Mouse (Mus musculus): ENCODE results near the gene Med13l. TPM values are rescaled to one million over a fixed set of nuclear protein-coding genes. Genes with fewer than 3 reads are reported as not detected.
A peak's percentile ranks its signal among the peaks of the same experiment; 100 is the strongest.

The Med13l gene
- polyA plus RNA-seq, 1 experiment from 2014 or later, result 23.9 TPM

- no peak overlapping the region for H3K4me3 ChIP-seq
- ATAC-seq (replicated peaks), result peak; percentile 48; the same call in 1 of the 2 replicates
- no peak overlapping the region for H3K4me2 ChIP-seq (replicated peaks)
- H3K9ac ChIP-seq (replicated peaks), result no peak overlapping the region
- H3K27ac ChIP-seq (replicated peaks), result no peak overlapping the region
- no peaks in the 10 kb centered on the region for H3K9me3 ChIP-seq
- H3K36me3 ChIP-seq, result no peaks in the 10 kb centered on the region
- WGBS, result 7% methylated on average over 5 of the region's 5 CpGs
- peaks cover 48% of the 10 kb centered on the region for H3K4me1 ChIP-seq
- H3K27me3 ChIP-seq, result no peaks in the 10 kb centered on the region
Observed at GRCm38 (mm10) chr5:118673859-118674258, 113.4 kb downstream of the Med13l start.

GRCm38 (mm10) chr5:118674321-118674720 is 113.8 kb downstream of the Med13l start:
- 27% methylated on average over 3 of the region's 3 CpGs for WGBS
- no peak for ATAC-seq (replicated peaks)
- H3K27ac ChIP-seq (replicated peaks), result no peak overlapping the region
- H3K9ac ChIP-seq (replicated peaks), result no peak overlapping the region
- peaks cover 43% of the 10 kb centered on the region for H3K4me1 ChIP-seq
- no peaks in the 10 kb centered on the region for H3K9me3 ChIP-seq
- no peaks in the 10 kb centered on the region for H3K36me3 ChIP-seq
- no peak overlapping the region for H3K4me2 ChIP-seq (replicated peaks)
- no peaks in the 10 kb centered on the region for H3K27me3 ChIP-seq
- no peak overlapping the region for H3K4me3 ChIP-seq

DNA sequence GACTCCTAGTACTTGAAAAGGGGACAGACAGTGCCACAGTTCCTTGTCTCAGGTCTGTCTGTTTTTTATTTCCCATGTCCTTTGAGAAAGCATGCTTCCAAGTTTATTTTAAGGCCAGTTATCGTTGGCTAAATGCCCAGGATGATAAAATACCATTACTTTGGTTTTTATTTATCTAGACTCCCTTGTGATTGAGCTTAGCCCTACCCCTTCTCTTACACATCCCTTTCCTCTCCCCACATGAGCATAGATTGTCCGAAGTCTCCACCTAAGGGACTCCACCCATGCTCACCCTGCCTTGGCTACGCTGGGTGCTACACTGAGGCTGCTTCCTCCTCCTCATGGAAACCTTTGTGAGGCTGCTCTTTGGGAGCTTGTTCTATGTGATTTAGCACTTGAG is 115.2 kb downstream of the Med13l start:
- H3K4me3 ChIP-seq, result no peak overlapping the region
- H3K4me2 ChIP-seq (replicated peaks), result no peak overlapping the region
- no peak overlapping the region for H3K27ac ChIP-seq (replicated peaks)
- WGBS, result 82% methylated on average over 3 of the region's 3 CpGs
- H3K9ac ChIP-seq (replicated peaks), result no peak overlapping the region
- ATAC-seq (replicated peaks), result no peak
- no peaks in the 10 kb centered on the region for H3K36me3 ChIP-seq
- H3K4me1 ChIP-seq, result peaks cover 36% of the 10 kb centered on the region
- H3K9me3 ChIP-seq, result no peaks in the 10 kb centered on the region
- H3K27me3 ChIP-seq, result no peaks in the 10 kb centered on the region

DNA sequence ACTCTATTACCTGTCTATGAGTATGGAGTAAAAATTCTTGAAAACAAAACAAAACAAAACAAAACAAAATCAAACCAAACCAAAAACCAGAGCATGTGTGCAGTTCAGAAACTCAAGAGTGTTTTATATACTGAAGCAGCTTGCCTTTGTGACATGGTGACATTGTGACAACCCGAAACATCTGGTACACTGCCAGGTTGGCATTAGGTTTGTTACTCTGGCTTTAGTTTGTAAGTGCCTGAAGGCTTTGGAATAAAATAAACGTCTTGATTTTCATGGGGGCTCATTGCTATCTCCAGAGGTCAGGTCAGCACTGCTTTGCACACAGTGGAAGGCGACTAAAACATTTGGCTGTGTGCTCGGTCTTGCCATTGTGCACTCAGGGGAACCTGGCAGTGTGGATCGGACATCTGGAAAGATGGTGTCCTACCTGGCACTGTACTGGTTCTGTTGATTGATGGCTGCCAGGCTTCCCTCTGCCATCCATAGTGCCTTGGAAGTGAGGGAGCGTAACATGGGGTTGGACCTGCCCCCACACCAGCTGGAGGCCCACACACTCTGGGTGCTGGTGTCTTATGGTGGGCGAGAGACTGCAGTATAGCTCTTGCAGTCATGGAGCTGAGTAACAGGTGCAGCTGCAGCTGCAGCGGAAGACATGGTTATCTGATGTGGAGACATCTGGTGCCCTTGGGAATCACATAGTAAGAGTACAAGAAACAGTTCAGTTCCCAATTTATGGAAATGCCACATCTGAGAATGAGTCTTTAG is 115.9 kb downstream of the Med13l start:
- Histone ChIP-seq H3K36me3 (no peaks in the 10 kb centered on the region), H3K9ac (replicated peaks) (no peak overlapping the region), H3K27ac (replicated peaks) (no peak overlapping the region), H3K4me1 (peaks cover 36% of the 10 kb centered on the region), H3K9me3 (no peaks in the 10 kb centered on the region), H3K27me3 (no peaks in the 10 kb centered on the region), H3K4me3 (no peak overlapping the region), H3K4me2 (replicated peaks) (no peak overlapping the region)
- 72% methylated on average over 8 of the region's 8 CpGs for WGBS
- no peak for ATAC-seq (replicated peaks)

DNA sequence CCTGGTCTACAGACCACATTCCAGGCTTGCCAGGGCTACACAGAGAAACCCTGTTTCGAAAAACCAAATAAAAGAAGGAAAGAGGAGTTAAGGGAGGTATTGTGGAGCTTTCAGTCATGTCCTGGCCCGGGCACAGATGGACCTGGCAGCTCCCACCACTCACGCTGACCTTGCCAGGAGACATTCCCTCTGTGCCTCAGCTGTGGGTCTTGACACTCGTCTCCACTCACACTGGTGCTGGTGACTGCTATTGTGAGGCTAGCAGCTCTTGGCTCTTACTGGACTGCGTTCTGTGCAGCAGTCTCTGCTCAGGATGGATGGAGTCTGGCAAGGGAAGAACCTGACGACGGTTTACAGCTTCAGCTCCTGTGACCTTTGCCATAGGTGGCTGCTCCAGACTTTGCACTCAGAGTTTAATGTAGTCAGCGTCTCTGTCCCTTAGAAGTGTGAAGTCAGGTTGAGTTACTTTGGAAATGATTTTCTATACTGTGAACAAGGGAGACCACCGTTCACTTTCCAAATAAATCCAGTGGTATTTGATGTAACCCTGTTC is 118.9 kb downstream of the Med13l start:
- Histone ChIP-seq H3K4me1 (peaks cover 22% of the 10 kb centered on the region), H3K9ac (replicated peaks) (no peak overlapping the region), H3K27ac (replicated peaks) (peak overlapping the region; percentile 13; the same call in 1 of the 2 replicates), H3K4me2 (replicated peaks) (no peak overlapping the region), H3K4me3 (no peak overlapping the region), H3K36me3 (no peaks in the 10 kb centered on the region), H3K27me3 (no peaks in the 10 kb centered on the region), H3K9me3 (no peaks in the 10 kb centered on the region)
- ATAC-seq (replicated peaks), result no peak
- WGBS, result 59% methylated on average over 9 of the region's 9 CpGs

- Histone ChIP-seq H3K4me3 (no peak overlapping the region), H3K36me3 (no peaks in the 10 kb centered on the region), H3K9me3 (no peaks in the 10 kb centered on the region), H3K27me3 (no peaks in the 10 kb centered on the region), H3K4me1 (peaks cover 12% of the 10 kb centered on the region), H3K4me2 (replicated peaks) (no peak overlapping the region), H3K9ac (replicated peaks) (no peak overlapping the region), H3K27ac (replicated peaks) (no peak overlapping the region)
- WGBS, result 89% methylated on average over 13 of the region's 13 CpGs
- no peak for ATAC-seq (replicated peaks)
Observed at GRCm38 (mm10) chr5:118680853-118681252, 120.4 kb downstream of the Med13l start.

GRCm38 (mm10) chr5:118682007-118682406 is 121.5 kb downstream of the Med13l start:
- no peaks in the 10 kb centered on the region for H3K27me3 ChIP-seq
- no peaks in the 10 kb centered on the region for H3K36me3 ChIP-seq
- H3K4me3 ChIP-seq, result no peak overlapping the region
- WGBS, result 90% methylated on average over 6 of the region's 6 CpGs
- H3K9me3 ChIP-seq, result no peaks in the 10 kb centered on the region
- no peak for ATAC-seq (replicated peaks)
- no peak overlapping the region for H3K9ac ChIP-seq (replicated peaks)
- no peak overlapping the region for H3K27ac ChIP-seq (replicated peaks)
- peaks cover 8% of the 10 kb centered on the region for H3K4me1 ChIP-seq
- H3K4me2 ChIP-seq (replicated peaks), result no peak overlapping the region

- Histone ChIP-seq H3K4me2 (replicated peaks) (no peak overlapping the region), H3K27ac (replicated peaks) (no peak overlapping the region), H3K4me3 (no peak overlapping the region), H3K27me3 (no peaks in the 10 kb centered on the region), H3K36me3 (no peaks in the 10 kb centered on the region), H3K4me1 (peaks cover 20% of the 10 kb centered on the region), H3K9ac (replicated peaks) (no peak overlapping the region), H3K9me3 (no peaks in the 10 kb centered on the region)
- WGBS, result 77% methylated on average over 8 of the region's 8 CpGs
- no peak for ATAC-seq (replicated peaks)
Observed at GRCm38 (mm10) chr5:118685145-118685544, 124.7 kb downstream of the Med13l start.

- Histone ChIP-seq H3K4me1 (peaks cover 20% of the 10 kb centered on the region), H3K9ac (replicated peaks) (no peak overlapping the region), H3K36me3 (no peaks in the 10 kb centered on the region), H3K4me2 (replicated peaks) (no peak overlapping the region), H3K9me3 (no peaks in the 10 kb centered on the region), H3K4me3 (no peak overlapping the region), H3K27ac (replicated peaks) (no peak overlapping the region), H3K27me3 (no peaks in the 10 kb centered on the region)
- ATAC-seq (replicated peaks), result no peak
- 92% methylated on average over 4 of the region's 4 CpGs for WGBS
Observed at GRCm38 (mm10) chr5:118686021-118686420, 125.5 kb downstream of the Med13l start.

DNA sequence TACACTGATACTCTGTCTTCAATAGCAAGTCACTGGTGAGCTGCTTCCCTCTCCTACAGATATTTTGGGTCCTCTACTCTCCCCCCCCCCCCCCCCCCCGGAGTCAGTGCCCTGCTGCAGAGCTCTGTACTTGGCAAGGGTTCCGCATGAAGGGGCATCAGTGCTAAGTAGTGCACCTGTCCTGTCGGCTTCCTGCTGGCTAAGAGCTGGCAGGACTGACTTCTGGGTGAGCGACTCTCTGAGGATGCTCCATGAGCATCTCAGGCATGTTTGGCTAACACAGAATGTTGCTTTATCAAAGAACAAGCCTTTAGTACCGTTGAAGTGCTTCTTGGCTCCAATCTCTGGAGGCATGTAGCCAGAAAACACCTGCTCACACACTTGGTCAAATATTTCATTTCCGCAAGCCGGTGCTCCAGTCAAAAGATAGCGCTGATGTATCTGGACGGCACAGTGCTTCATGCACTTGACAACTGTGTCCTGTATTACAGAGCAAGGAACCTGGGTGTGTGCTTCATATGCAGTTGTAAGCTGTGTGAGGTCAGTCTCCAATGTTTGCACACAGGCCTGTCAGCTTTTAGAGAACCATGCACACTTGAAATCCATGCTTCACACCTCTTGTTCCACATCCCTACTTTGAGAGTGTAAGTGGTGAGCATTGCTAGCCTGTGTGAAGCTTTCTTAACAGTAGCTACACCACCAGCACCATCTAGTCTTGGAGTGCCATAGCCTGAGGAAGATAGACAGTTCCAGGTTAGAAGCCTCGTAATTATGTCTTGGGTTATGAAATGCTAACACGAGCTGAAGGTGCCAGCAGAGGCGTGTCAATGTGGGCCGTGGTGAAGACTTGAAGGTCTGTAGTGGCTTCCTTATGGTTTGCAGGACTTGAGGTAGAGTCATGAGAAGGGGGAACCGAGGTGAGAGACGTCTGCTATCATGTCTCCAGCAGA is 128.7 kb downstream of the Med13l start:
- WGBS, result 77% methylated on average over 15 of the region's 15 CpGs
- Histone ChIP-seq H3K27ac (replicated peaks) (no peak overlapping the region), H3K9ac (replicated peaks) (no peak overlapping the region), H3K36me3 (no peaks in the 10 kb centered on the region), H3K4me3 (no peak overlapping the region), H3K4me1 (peaks cover 33% of the 10 kb centered on the region), H3K9me3 (no peaks in the 10 kb centered on the region), H3K27me3 (no peaks in the 10 kb centered on the region), H3K4me2 (replicated peaks) (no peak overlapping the region)
- no peak for ATAC-seq (replicated peaks)

GRCm38 (mm10) chr5:118691025-118691709 is 130.7 kb downstream of the Med13l start:
- ATAC-seq (replicated peaks), result no peak
- no peak overlapping the region for H3K9ac ChIP-seq (replicated peaks)
- no peaks in the 10 kb centered on the region for H3K27me3 ChIP-seq
- no peak overlapping the region for H3K4me3 ChIP-seq
- WGBS, result 86% methylated on average over 10 of the region's 10 CpGs
- no peaks in the 10 kb centered on the region for H3K9me3 ChIP-seq
- no peak overlapping the region for H3K27ac ChIP-seq (replicated peaks)
- H3K4me2 ChIP-seq (replicated peaks), result no peak overlapping the region
- H3K4me1 ChIP-seq, result peaks cover 49% of the 10 kb centered on the region
- no peaks in the 10 kb centered on the region for H3K36me3 ChIP-seq

GRCm38 (mm10) chr5:118691710-118692040 is 131.2 kb downstream of the Med13l start:
- H3K27me3 ChIP-seq, result no peaks in the 10 kb centered on the region
- peaks cover 52% of the 10 kb centered on the region for H3K4me1 ChIP-seq
- no peaks in the 10 kb centered on the region for H3K9me3 ChIP-seq
- no peak overlapping the region for H3K4me2 ChIP-seq (replicated peaks)
- no peak for ATAC-seq (replicated peaks)
- no peaks in the 10 kb centered on the region for H3K36me3 ChIP-seq
- H3K27ac ChIP-seq (replicated peaks), result no peak overlapping the region
- H3K4me3 ChIP-seq, result no peak overlapping the region
- H3K9ac ChIP-seq (replicated peaks), result no peak overlapping the region
- 43% methylated on average over 7 of the region's 7 CpGs for WGBS
